Mouse (Mus musculus) CH12.LX (cell line): Measurements from ENCODE around the gene 4930539E08Rik.

Experiments used
- BHLHE40 ChIP-seq: IDR thresholded peaks from 2 replicates; pipeline ENCODE4 v1.6.1; 2011; ENCODE audit warnings: mild to moderate bottlenecking, low read depth, low read length, improper control_type of control experiment
- CTCF ChIP-seq, 2 experiments: IDR thresholded peaks in 1 of 2; conservative IDR thresholded peaks in 1 of 2; 2 replicates each; pipeline ENCODE4 v1.5.1; 2011 to 2012; ENCODE audit warnings: low read depth in 2 of 2, low read length in 2 of 2, improper control_type of control experiment in 1 of 2, inconsistent platforms in 1 of 2, mild to moderate bottlenecking in 1 of 2, moderate library complexity in 1 of 2
- E2F4 ChIP-seq: IDR thresholded peaks from 2 replicates; pipeline ENCODE4 v1.6.1; 2011; ENCODE audit warnings: low read depth, low read length, improper control_type of control experiment; ENCODE audit not compliant: insufficient replicate concordance
- EP300 ChIP-seq: IDR thresholded peaks from 2 replicates; pipeline ENCODE4 v1.6.1; 2011; ENCODE audit warnings: low read length, improper control_type of control experiment
- MAZ ChIP-seq: IDR thresholded peaks from 2 replicates; pipeline ENCODE4 v1.6.1; 2012; ENCODE audit warnings: low read depth, mild to moderate bottlenecking, inconsistent platforms, low read length, improper control_type of control experiment, moderate library complexity
- MYC ChIP-seq: IDR thresholded peaks from 2 replicates; pipeline ENCODE4 v1.6.1; 2011; ENCODE audit warnings: low read depth, mild to moderate bottlenecking, improper control_type of control experiment, low read length
- NELFE ChIP-seq: IDR thresholded peaks from 2 replicates; pipeline ENCODE4 v1.6.1; 2011; ENCODE audit warnings: low read depth, low read length, improper control_type of control experiment
- POLR2A ChIP-seq: IDR thresholded peaks from 2 replicates; pipeline ENCODE4 v1.6.1; 2011; ENCODE audit warnings: low read depth, mild to moderate bottlenecking, improper control_type of control experiment, low read length
- POLR2AphosphoS2 ChIP-seq: IDR thresholded peaks from 2 replicates; pipeline ENCODE4 v1.6.1; 2011; ENCODE audit warnings: low read depth, low read length, improper control_type of control experiment
- SMC3 ChIP-seq: IDR thresholded peaks from 2 replicates; pipeline ENCODE4 v1.6.1; 2011; ENCODE audit warnings: low read depth, low read length, improper control_type of control experiment
- TBP ChIP-seq: conservative IDR thresholded peaks from 2 replicates; pipeline ENCODE4 v1.6.1; 2011; ENCODE audit warnings: low read depth, low read length, improper control_type of control experiment
- ZKSCAN1 ChIP-seq: IDR thresholded peaks from 2 replicates; pipeline ENCODE4 v1.6.1; 2012; ENCODE audit warnings: low read depth, inconsistent platforms, low read length, improper control_type of control experiment, borderline replicate concordance
- ZNF384 ChIP-seq: IDR thresholded peaks from 2 replicates; pipeline ENCODE4 v1.6.1; 2012; ENCODE audit warnings: low read depth, low read length, improper control_type of control experiment, inconsistent platforms

DNA sequence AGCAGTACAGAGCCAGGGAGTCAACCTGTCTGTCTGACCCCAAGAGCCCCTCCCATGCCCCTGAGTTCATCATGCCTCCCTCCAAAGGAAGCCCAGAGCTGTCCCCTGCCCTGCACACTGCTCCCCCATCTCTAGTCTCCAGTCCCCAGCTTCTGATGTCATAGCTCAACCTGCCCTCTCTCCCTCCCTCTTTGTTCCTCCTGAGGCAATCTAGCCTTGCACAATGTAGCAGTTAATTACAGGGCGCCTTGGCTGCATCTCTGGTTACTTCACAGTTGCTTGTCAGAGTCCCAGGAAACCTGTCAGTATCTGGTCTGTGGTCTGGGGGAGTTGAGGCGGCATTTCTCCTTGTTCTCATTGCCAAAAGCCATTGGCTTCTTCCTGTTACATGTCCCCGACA, 59.1 kb downstream of the 4930539E08Rik start:
- TF ChIP-seq POLR2A (no peak), POLR2AphosphoS2 (no peak), SMC3 (no peak), ZKSCAN1 (no peak), EP300 (no peak), CTCF (conservative IDR thresholded peaks at IDR 0.05 in 1 of 2, IDR thresholded peaks at IDR 0.05 in 1 of 2; ENCODE audit: low read depth in 2 of 2, low read length in 2 of 2) (no peak), BHLHE40 (no peak), MAZ (no peak), MYC (no peak), NELFE (no peak), ZNF384 (no peak), TBP (no peak), E2F4 (no peak)
